Mouse (Mus musculus): ENCODE data around the gene Tmem269. TPM values are rescaled to one million over a fixed set of nuclear protein-coding genes. Genes with fewer than 3 reads are reported as not detected.

The Tmem269 gene
- polyA plus RNA-seq, 1 experiment from 2014 or later = 0.07 TPM

GRCm38 (mm10) chr4:119172919-119173650 lies 44.9 kb downstream of the Tmem269 start:
- H3K27ac ChIP-seq (replicated peaks) = no peak overlapping the region

GRCm38 (mm10) chr4:119167663-119168062 lies 50.4 kb downstream of the Tmem269 start:
- peak; percentile 95 for TF ChIP-seq CTCF (IDR thresholded peaks at IDR 0.05; ENCODE audit: low read depth)
- TF ChIP-seq EP300 (optimal IDR thresholded peaks at IDR 0.05) = no peak
- peaks cover 9% of the 10 kb centered on the region for H3K36me3 ChIP-seq (ENCODE audit: control insufficient read depth, insufficient read depth, low read length)
- no peak overlapping the region for H3K4me2 ChIP-seq (replicated peaks; ENCODE audit: low read depth)
- H3K4me1 ChIP-seq (replicated peaks; ENCODE audit: control insufficient read depth, insufficient read depth) = no peaks in the 10 kb centered on the region
- ATAC-seq (ENCODE audit: low FRiP score, low TSS enrichment) (0 out of 2 replicates have a peak, but pooled peaks have one; percentile 61), DNase-seq (ENCODE audit: low spot score) (peak; percentile 83)
- H3K9ac ChIP-seq (ENCODE audit: low read length) = no peak overlapping the region
- H3K27me3 ChIP-seq (ENCODE audit: control insufficient read depth, insufficient read depth, low read length) = no peaks in the 10 kb centered on the region
- no peak overlapping the region for H3K27ac ChIP-seq (replicated peaks)
- H3K9me3 ChIP-seq (ENCODE audit: control insufficient read depth, low read length) = no peaks in the 10 kb centered on the region
- 5% methylated on average over 4 of the region's 4 CpGs for WGBS
- no peak overlapping the region for H3K4me3 ChIP-seq (ENCODE audit: low read depth, low read length)

More at GRCm38 (mm10) chr4:119172919-119173650, 44.9 kb downstream of the Tmem269 start:
- Histone ChIP-seq H3K4me3 (ENCODE audit: low read depth, low read length) (peak overlapping the region; percentile 76), H3K4me1 (replicated peaks; ENCODE audit: control insufficient read depth, insufficient read depth) (peaks cover 6% of the 10 kb centered on the region; the same call in 1 of the 2 replicates), H3K4me2 (replicated peaks; ENCODE audit: low read depth) (peak overlapping the region; percentile 83), H3K9me3 (ENCODE audit: control insufficient read depth, low read length) (no peaks in the 10 kb centered on the region), H3K9ac (ENCODE audit: low read length) (peak overlapping the region; percentile 83), H3K36me3 (ENCODE audit: control insufficient read depth, insufficient read depth, low read length) (peaks cover 9% of the 10 kb centered on the region), H3K27me3 (ENCODE audit: control insufficient read depth, insufficient read depth, low read length) (no peaks in the 10 kb centered on the region)
- no peak for DNase-seq (ENCODE audit: low spot score)
- ATAC-seq (ENCODE audit: low FRiP score, low TSS enrichment) = no peak
- no peak for TF ChIP-seq CTCF (IDR thresholded peaks at IDR 0.05; ENCODE audit: low read depth)
- no peak for TF ChIP-seq EP300 (optimal IDR thresholded peaks at IDR 0.05)
- 33% methylated on average over 18 of the region's 18 CpGs for WGBS

- Histone ChIP-seq H3K9me3 (ENCODE audit: control insufficient read depth, low read length) (no peaks in the 10 kb centered on the region), H3K27me3 (ENCODE audit: control insufficient read depth, insufficient read depth, low read length) (no peaks in the 10 kb centered on the region), H3K4me1 (replicated peaks; ENCODE audit: control insufficient read depth, insufficient read depth) (no peaks in the 10 kb centered on the region), H3K27ac (replicated peaks) (no peak overlapping the region), H3K4me2 (replicated peaks; ENCODE audit: low read depth) (no peak overlapping the region), H3K36me3 (ENCODE audit: control insufficient read depth, insufficient read depth, low read length) (peaks cover 9% of the 10 kb centered on the region), H3K4me3 (ENCODE audit: low read depth, low read length) (no peak overlapping the region), H3K9ac (ENCODE audit: low read length) (no peak overlapping the region)
- DNase-seq (ENCODE audit: low spot score) (no peak), ATAC-seq (ENCODE audit: low FRiP score, low TSS enrichment) (no peak)
- TF ChIP-seq EP300 (optimal IDR thresholded peaks at IDR 0.05) (no peak), CTCF (IDR thresholded peaks at IDR 0.05; ENCODE audit: low read depth) (peak; percentile 39)
- WGBS = 71% methylated on average over 4 of the region's 4 CpGs
Observed at GRCm38 (mm10) chr4:119167068-119167467, 50.9 kb downstream of the Tmem269 start.

GRCm38 (mm10) chr4:119165916-119166315 lies 52.1 kb downstream of the Tmem269 start:
- 69% methylated on average over 7 of the region's 7 CpGs for whole genome bisulfite sequencing
- no peaks in the 10 kb centered on the region for H3K9me3 ChIP-seq (ENCODE audit: control insufficient read depth, low read length)
- DNase-seq (ENCODE audit: low spot score) (no peak), ATAC-seq (ENCODE audit: low FRiP score, low TSS enrichment) (no peak)
- no peak overlapping the region for H3K27ac ChIP-seq (replicated peaks)
- peaks cover 9% of the 10 kb centered on the region for H3K36me3 ChIP-seq (ENCODE audit: control insufficient read depth, insufficient read depth, low read length)
- no peaks in the 10 kb centered on the region for H3K4me1 ChIP-seq (replicated peaks; ENCODE audit: control insufficient read depth, insufficient read depth)
- no peak for TF ChIP-seq EP300 (optimal IDR thresholded peaks at IDR 0.05)
- no peak overlapping the region for H3K4me3 ChIP-seq (ENCODE audit: low read depth, low read length)
- no peaks in the 10 kb centered on the region for H3K27me3 ChIP-seq (ENCODE audit: control insufficient read depth, insufficient read depth, low read length)
- no peak overlapping the region for H3K4me2 ChIP-seq (replicated peaks; ENCODE audit: low read depth)
- H3K9ac ChIP-seq (ENCODE audit: low read length) = no peak overlapping the region

- DNase-seq (ENCODE audit: low spot score) = no peak
- Histone ChIP-seq H3K9me3 (ENCODE audit: control insufficient read depth, low read length) (no peaks in the 10 kb centered on the region), H3K9ac (ENCODE audit: low read length) (no peak overlapping the region), H3K4me3 (ENCODE audit: low read depth, low read length) (no peak overlapping the region), H3K4me2 (replicated peaks; ENCODE audit: low read depth) (no peak overlapping the region), H3K27ac (replicated peaks) (no peak overlapping the region), H3K27me3 (ENCODE audit: control insufficient read depth, insufficient read depth, low read length) (no peaks in the 10 kb centered on the region), H3K4me1 (replicated peaks; ENCODE audit: control insufficient read depth, insufficient read depth) (no peaks in the 10 kb centered on the region), H3K36me3 (ENCODE audit: control insufficient read depth, insufficient read depth, low read length) (no peaks in the 10 kb centered on the region)
- 73% methylated on average over 4 of the region's 4 CpGs for WGBS
- ATAC-seq (ENCODE audit: low FRiP score, low TSS enrichment) = no peak
- TF ChIP-seq EP300 (optimal IDR thresholded peaks at IDR 0.05) = no peak
- TF ChIP-seq CTCF (IDR thresholded peaks at IDR 0.05; ENCODE audit: low read depth) = peak; percentile 33; the same call in 1 of the 2 replicates
Observed at GRCm38 (mm10) chr4:119162990-119163389, 55.0 kb downstream of the Tmem269 start.

- no peaks in the 10 kb centered on the region for H3K4me1 ChIP-seq (replicated peaks; ENCODE audit: control insufficient read depth, insufficient read depth)
- H3K9ac ChIP-seq (ENCODE audit: low read length) = no peak overlapping the region
- H3K27ac ChIP-seq (replicated peaks) = no peak overlapping the region
- H3K4me2 ChIP-seq (replicated peaks; ENCODE audit: low read depth) = no peak overlapping the region
- WGBS = 63% methylated on average over 3 of the region's 3 CpGs
- H3K9me3 ChIP-seq (ENCODE audit: control insufficient read depth, low read length) = no peaks in the 10 kb centered on the region
- no peak overlapping the region for H3K4me3 ChIP-seq (ENCODE audit: low read depth, low read length)
- no peaks in the 10 kb centered on the region for H3K36me3 ChIP-seq (ENCODE audit: control insufficient read depth, insufficient read depth, low read length)
- no peak for ATAC-seq (ENCODE audit: low FRiP score, low TSS enrichment)
- no peaks in the 10 kb centered on the region for H3K27me3 ChIP-seq (ENCODE audit: control insufficient read depth, insufficient read depth, low read length)
- TF ChIP-seq CTCF (IDR thresholded peaks at IDR 0.05; ENCODE audit: low read depth) (no peak), EP300 (optimal IDR thresholded peaks at IDR 0.05) (no peak)
- no peak for DNase-seq (ENCODE audit: low spot score)
Observed at GRCm38 (mm10) chr4:119161358-119161757, 56.7 kb downstream of the Tmem269 start.
